Mouse (Mus musculus): ENCODE results near the gene Zfp592.

Zfp592 gene

GRCm38 (mm10) chr7:80993834-80994662, 567 bp downstream of the Zfp592 start:
- DNase-seq, result peak; percentile 64 to 66

GRCm38 (mm10) chr7:80994663-80995005, 1.2 kb downstream of the Zfp592 start:
- peak in 1 of 2 experiments; percentile 16 for DNase-seq

- DNase-seq, result no peak
Observed at GRCm38 (mm10) chr7:80995266-80996146, 2.0 kb downstream of the Zfp592 start.

- DNase-seq, result no peak
Observed at GRCm38 (mm10) chr7:80997776-80998175, 4.3 kb downstream of the Zfp592 start.

- DNase-seq, result no peak
Observed at GRCm38 (mm10) chr7:80999536-80999935, 6.1 kb downstream of the Zfp592 start.

- no peak for DNase-seq
Observed at GRCm38 (mm10) chr7:81001844-81002243, 8.4 kb downstream of the Zfp592 start.

- no peak for DNase-seq
Observed at GRCm38 (mm10) chr7:81004556-81005079, 11.1 kb downstream of the Zfp592 start.

GRCm38 (mm10) chr7:81005969-81006368, 12.5 kb downstream of the Zfp592 start:
- no peak for DNase-seq

- DNase-seq, result no peak
Observed at GRCm38 (mm10) chr7:81008285-81008684, 14.8 kb downstream of the Zfp592 start.

GRCm38 (mm10) chr7:81011576-81011975, 18.1 kb downstream of the Zfp592 start:
- DNase-seq, result peak; percentile 29 to 34

- DNase-seq, result no peak
Observed at GRCm38 (mm10) chr7:81020307-81020706, 26.8 kb downstream of the Zfp592 start.

GRCm38 (mm10) chr7:81022731-81023130, 29.2 kb downstream of the Zfp592 start:
- DNase-seq, result no peak

- DNase-seq, result peak; percentile 49 to 54
Observed at GRCm38 (mm10) chr7:81024118-81024517, 30.6 kb downstream of the Zfp592 start.

GRCm38 (mm10) chr7:81024651-81025050, 31.2 kb downstream of the Zfp592 start:
- DNase-seq, result peak; percentile 38 to 56

- DNase-seq, result no peak
Observed at GRCm38 (mm10) chr7:81025751-81026150, 32.3 kb downstream of the Zfp592 start.

GRCm38 (mm10) chr7:81039711-81040110, 46.2 kb downstream of the Zfp592 start:
- peak in 1 of 2 experiments; percentile 39 for DNase-seq

- DNase-seq, result no peak
Observed at GRCm38 (mm10) chr7:81043023-81043620, 49.6 kb downstream of the Zfp592 start.

GRCm38 (mm10) chr7:81047847-81048246, 54.4 kb downstream of the Zfp592 start:
- DNase-seq, result no peak

- DNase-seq, result no peak
Observed at GRCm38 (mm10) chr7:81048513-81048912, 55.0 kb downstream of the Zfp592 start.

GRCm38 (mm10) chr7:81049966-81050365, 56.5 kb downstream of the Zfp592 start:
- DNase-seq, result no peak

- no peak for DNase-seq
Observed at GRCm38 (mm10) chr7:81055709-81056370, 62.4 kb downstream of the Zfp592 start.

- no peak for DNase-seq
Observed at GRCm38 (mm10) chr7:81057471-81057870, 64.0 kb downstream of the Zfp592 start, which contains the start of gene Alpk3. Gene Alpk3 (plus strand): TSS chr7:81057600.

Data from cerebellum, postnatal 14 days (tissue).